Mouse (Mus musculus) B cell, adult 67 days (primary cell): ENCODE data around the gene Amdhd1. TPM values are rescaled to one million over a fixed set of nuclear protein-coding genes. Genes with fewer than 3 reads are reported as not detected.

Source experiments
- total RNA-seq, 2 experiments: library from RNA; stranded (reverse); gene quantifications; 4 replicates each; pipeline ENCODE4 v1.2.4; 2023

The Amdhd1 gene
- total RNA-seq: not detected

DNA sequence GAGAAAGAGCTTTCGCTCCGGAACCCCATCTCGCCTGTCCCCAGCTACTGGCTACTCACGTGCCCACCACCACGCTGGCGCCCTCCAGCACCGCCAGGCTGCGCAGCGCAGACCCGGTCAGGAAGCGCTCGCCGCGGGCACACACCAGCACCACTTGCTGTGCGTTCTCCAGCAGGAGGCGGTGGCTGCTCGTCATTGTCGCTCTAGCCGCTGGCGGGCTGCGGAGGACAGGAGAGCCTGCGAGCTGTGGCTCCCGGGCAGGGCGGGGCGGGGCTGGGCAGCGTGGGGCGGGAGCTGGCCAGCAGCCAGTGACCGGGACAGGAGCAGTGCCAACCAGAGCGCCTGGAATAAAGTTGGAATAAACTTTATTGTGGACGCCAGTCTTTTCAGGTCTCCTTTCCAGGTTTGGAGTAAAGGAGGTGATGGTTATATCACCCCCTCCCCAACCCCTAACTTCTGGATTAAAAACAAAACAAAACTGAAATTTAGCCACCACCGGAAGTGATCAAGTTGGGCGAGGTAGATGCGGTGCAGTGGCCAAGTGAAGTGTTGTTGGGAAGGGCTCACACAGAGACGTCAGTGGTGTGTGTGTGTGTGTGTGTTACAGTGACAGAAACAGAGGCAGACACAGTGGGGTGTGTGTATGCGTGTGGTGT is at the start of gene Amdhd1:
TSS of gene Amdhd1 (minus strand) at position 259 of the 656 bp plus-strand sequence.

DNA sequence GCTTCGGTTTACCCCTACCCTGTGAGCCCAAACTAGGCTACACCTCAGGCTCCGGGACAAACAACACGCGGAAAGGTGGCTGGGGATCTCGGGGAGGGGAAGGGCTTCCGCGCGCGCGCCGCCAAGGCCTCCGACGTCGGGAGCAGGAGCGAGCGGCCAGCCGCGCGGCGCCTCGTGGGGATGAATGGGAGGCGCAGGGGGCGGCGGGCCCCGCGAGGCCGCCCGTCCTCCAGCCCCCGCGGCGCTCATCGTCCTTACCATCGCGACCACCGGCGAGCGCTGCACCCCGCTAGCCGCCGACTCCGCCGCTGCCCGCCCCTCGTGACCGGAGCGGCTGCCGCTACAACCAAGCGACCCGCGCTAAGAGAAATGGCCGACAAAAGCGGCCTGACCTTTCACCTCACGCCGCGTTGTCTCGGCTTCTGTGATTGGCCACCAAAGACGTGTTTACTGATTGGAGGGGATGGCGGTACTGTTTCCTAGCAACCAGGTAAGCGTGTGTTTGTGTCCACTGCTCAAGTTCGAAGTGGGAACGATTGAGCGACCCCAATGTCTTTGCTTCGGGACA is 49.5 kb upstream of the Amdhd1 start, which contains the start of gene Snrpf:
TSS of gene Snrpf (minus strand) at position 426 of the 568 bp plus-strand sequence.

DNA sequence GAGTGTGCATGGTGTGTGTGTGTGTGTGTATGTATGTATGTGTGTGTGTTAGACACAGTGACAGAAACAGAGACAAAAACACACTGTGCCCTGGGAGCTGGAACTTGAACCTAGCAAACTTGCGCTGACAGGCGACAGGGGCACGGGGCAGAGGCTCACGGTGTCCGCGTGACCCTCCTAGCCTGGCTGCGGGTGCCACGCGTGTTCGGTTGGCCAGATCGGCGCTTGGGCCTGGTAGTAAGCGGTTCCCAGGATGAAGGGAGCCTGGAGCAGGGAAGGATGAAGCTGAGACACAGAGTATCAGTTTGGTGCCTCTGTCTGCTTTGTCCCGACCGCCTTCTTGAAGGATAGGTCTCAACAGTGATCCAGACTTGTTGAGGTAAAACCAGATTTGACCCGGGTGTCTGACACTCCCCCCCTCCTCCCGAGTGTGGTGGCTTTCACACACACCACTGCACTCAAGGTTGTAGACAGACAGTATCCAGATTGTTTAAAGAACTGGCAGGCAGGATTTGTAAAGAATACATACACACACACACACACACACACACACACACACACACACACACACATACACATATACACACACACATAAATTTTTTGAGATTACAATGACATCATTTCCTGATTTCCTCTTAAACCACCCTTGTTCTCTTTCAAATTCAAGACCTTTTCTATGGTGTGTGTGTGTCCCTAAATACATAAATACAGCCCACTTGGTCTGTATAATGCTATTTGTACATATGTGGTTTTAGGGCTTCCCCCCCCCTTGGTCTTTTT is 788 bp upstream of the Amdhd1 start, which contains the start of gene Ccdc38:
TSS of gene Ccdc38 (plus strand) at position 202 of the 780 bp plus-strand sequence.

DNA sequence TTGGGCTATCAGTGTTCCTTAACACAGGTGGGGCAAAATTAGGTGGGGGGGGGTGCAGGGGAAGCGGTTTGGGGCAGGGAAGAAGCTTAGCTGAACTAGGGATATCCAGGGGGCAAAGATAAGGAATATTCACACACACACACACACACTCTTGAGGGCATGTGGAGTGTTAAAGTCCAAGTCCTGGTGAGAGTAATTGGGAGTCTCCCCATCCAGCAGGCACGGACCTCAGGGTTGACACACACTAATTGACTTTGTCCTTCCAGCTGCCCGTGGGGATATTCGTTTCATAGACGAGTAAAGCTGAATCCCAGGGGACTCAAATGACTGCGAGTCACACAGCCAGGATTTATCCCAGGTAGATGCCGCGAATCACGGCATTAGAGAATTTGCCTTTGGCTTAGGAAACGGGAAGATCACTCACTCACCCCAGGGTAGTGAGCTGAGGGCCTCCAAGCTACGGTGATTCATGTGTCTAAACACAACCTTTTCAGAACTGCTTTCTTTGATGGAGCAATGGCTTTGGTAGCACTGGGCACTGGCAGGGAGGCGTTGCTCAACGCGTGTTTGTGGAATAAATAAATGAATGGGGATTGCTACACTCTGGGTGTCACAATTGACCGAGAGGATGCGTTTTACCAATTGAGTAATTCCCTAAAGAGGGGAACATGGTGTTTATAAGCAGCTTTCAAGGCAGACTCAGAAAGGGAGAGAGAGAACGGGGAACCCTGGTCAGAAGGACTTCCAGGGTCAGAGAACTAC is 51.6 kb downstream of the Amdhd1 start, which contains the start of gene Hal:
TSS of gene Hal (plus strand) at position 703 of the 762 bp plus-strand sequence.

Other genes starting within 250 kb of the Amdhd1 start
- 10 to 100 TPM; 59.2 to 79.5 TPM for gene Elk3, start 228.9 kb downstream of the Amdhd1 start, total RNA-seq
- 10 to 100 TPM; 65.7 to 72.6 TPM for gene Lta4h, start 86.6 kb downstream of the Amdhd1 start, total RNA-seq
- 1 to 10 TPM in 1 of 2 experiments, under 1 TPM in 1; 0.47 to 1.4 TPM for gene Hal, start 51.3 kb downstream of the Amdhd1 start, total RNA-seq
- not detected for gene Ccdc38, start 599 bp upstream of the Amdhd1 start, total RNA-seq
- gene Snrpf, start 49.7 kb upstream of the Amdhd1 start, total RNA-seq: 10 to 100 TPM; 11.8 to 16.6 TPM
- not detected for gene Ntn4, start 100.6 kb upstream of the Amdhd1 start, total RNA-seq